ENCODE assay signal across 16 mouse cellular contexts in the genomic region with DNA sequence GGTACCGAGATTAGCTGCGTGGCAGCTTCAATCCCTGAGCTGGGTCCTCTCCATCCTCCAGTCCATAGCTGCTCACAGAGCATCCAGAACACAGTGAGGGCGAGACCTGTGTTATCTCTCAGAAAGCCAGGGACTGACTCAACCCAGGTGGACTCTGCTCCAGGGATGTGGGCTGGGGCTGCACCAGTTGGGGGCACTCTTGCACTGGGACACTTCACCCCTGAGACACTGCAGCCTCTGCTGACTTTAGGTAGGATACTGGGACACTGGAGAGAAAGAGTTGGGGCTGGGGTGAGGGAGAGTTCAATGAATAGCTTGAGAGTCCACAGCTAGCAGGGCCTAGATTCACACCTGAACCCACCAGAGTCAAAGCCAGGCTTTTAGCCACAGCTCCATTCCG.
DNase-seq lines count a peak whose midpoint lies in the region; ATAC-seq and TF ChIP-seq lines count a peak whose summit lies in the region.
"Had no signal": no experiment of that assay in that cellular context is flagged by ENCODE, and none has a peak within 500 bp of the region (broad histone marks: within the 10 kb centered on the region; RNA-seq: fewer than 3 reads in every experiment).

No protein-coding gene starts in this region.

- no peak overlapping the region for H3K4me2 ChIP-seq in kidney, embryonic 15.5 days
- no peak overlapping the region for H3K4me2 ChIP-seq in forebrain, postnatal 0 days (ENCODE audit: low read depth)
- H3K4me2 ChIP-seq: embryonic facial prominence, embryonic 15.5 days; forebrain, embryonic 15.5 days; lung, embryonic 15.5 days had no signal

- DNase-seq in kidney, postnatal 25 days, result no peak
- peak; percentile 17 for DNase-seq in thymus, postnatal 4 days
- DNase-seq in thymus, adult 2 months, result no peak
- peak; percentile 36 for DNase-seq in adrenal gland, postnatal 14 days
- no peak for DNase-seq in forebrain, postnatal 0 days
- no peak for DNase-seq in testis, postnatal 14 days (ENCODE audit: low spot score)
- DNase-seq: cerebellum, adult 8-10 months; gastrocnemius, postnatal 25 days; left cerebral cortex, postnatal 4 days; thymus, postnatal 14 days had no signal

- no peak for TF ChIP-seq POLR2A in thymus, adult 2 months (IDR thresholded peaks at IDR 0.05; ENCODE audit: control insufficient read depth, extremely low read depth, insufficient read depth, low read length, poor library complexity)

- TF ChIP-seq CTCF in thymus, adult 2 months (IDR thresholded peaks at IDR 0.05; ENCODE audit: borderline replicate concordance, control insufficient read depth, extremely low read depth, insufficient read depth, low read length, poor library complexity), result no peak
- no peak for TF ChIP-seq CTCF in forebrain, postnatal 0 days (IDR thresholded peaks at IDR 0.05; ENCODE audit: low read depth)

- ATAC-seq in kidney, embryonic 15.5 days (replicated peaks; ENCODE audit: low FRiP score), result 0 out of 2 replicates have a peak, but pooled peaks have one; percentile 30
- ATAC-seq in forebrain, postnatal 0 days, result no peak
- ATAC-seq: forebrain, embryonic 15.5 days; hindbrain, embryonic 16.5 days; midbrain, embryonic 16.5 days had no signal

- H3K27me3 ChIP-seq in kidney, embryonic 15.5 days, result no peaks in the 10 kb centered on the region
- H3K27me3 ChIP-seq in thymus, adult 2 months (ENCODE audit: control insufficient read depth, insufficient read depth, low read length), result no peaks in the 10 kb centered on the region
- H3K27me3 ChIP-seq in forebrain, postnatal 0 days (ENCODE audit: insufficient read depth, low read length), result no peaks in the 10 kb centered on the region
- H3K27me3 ChIP-seq: forebrain, embryonic 15.5 days; lung, embryonic 15.5 days had no signal

- WGBS in kidney, embryonic 15.5 days, result 66% methylated on average over 4 of the region's 4 CpGs
- 73% methylated on average over 4 of the region's 4 CpGs for WGBS in thymus, adult 2 months
- 51% methylated on average over 4 of the region's 4 CpGs for whole genome bisulfite sequencing in forebrain, postnatal 0 days

- peaks cover 21% of the 10 kb centered on the region for H3K4me1 ChIP-seq in kidney, embryonic 15.5 days
- no peaks in the 10 kb centered on the region for H3K4me1 ChIP-seq in thymus, adult 2 months (replicated peaks; ENCODE audit: control insufficient read depth, insufficient read depth, low read length)
- no peaks in the 10 kb centered on the region for H3K4me1 ChIP-seq in forebrain, postnatal 0 days (ENCODE audit: insufficient read depth)

- no peak overlapping the region for H3K27ac ChIP-seq in kidney, embryonic 15.5 days
- no peak overlapping the region for H3K27ac ChIP-seq in thymus, adult 2 months (ENCODE audit: control insufficient read depth, insufficient read depth, low read length)
- no peak overlapping the region for H3K27ac ChIP-seq in forebrain, postnatal 0 days (ENCODE audit: low read depth, low read length)
- H3K27ac ChIP-seq: embryonic facial prominence, embryonic 15.5 days; forebrain, embryonic 15.5 days; lung, embryonic 15.5 days had no signal

- H3K4me3 ChIP-seq in kidney, embryonic 15.5 days (replicated peaks), result no peak overlapping the region
- H3K4me3 ChIP-seq in thymus, adult 2 months (ENCODE audit: control insufficient read depth, insufficient read depth, low read length), result no peak overlapping the region
- no peak overlapping the region for H3K4me3 ChIP-seq in forebrain, postnatal 0 days (ENCODE audit: low read depth, low read length)
- H3K4me3 ChIP-seq: embryonic facial prominence, embryonic 15.5 days; forebrain, embryonic 15.5 days; lung, embryonic 15.5 days had no signal

- H3K36me3 ChIP-seq in kidney, embryonic 15.5 days, result no peaks in the 10 kb centered on the region
- H3K36me3 ChIP-seq in thymus, adult 2 months (ENCODE audit: control insufficient read depth, insufficient read depth, low read length), result no peaks in the 10 kb centered on the region
- H3K36me3 ChIP-seq in forebrain, postnatal 0 days (ENCODE audit: insufficient read depth), result no peaks in the 10 kb centered on the region
- H3K36me3 ChIP-seq: embryonic facial prominence, embryonic 15.5 days; forebrain, embryonic 15.5 days; lung, embryonic 15.5 days had no signal

- no peaks in the 10 kb centered on the region for H3K9me3 ChIP-seq in kidney, embryonic 15.5 days (replicated peaks)
- no peaks in the 10 kb centered on the region for H3K9me3 ChIP-seq in forebrain, postnatal 0 days (ENCODE audit: low read length)
- H3K9me3 ChIP-seq: embryonic facial prominence, embryonic 15.5 days; forebrain, embryonic 15.5 days; lung, embryonic 15.5 days had no signal

- H3K9ac ChIP-seq in kidney, embryonic 15.5 days, result no peak overlapping the region
- H3K9ac ChIP-seq in forebrain, postnatal 0 days, result no peak overlapping the region
- H3K9ac ChIP-seq: embryonic facial prominence, embryonic 15.5 days; forebrain, embryonic 15.5 days; lung, embryonic 15.5 days had no signal

Comparison
In these comparisons a context has a peak if more than half of its experiments do, and no peak if none do; other contexts are left out.
1. DNase-seq: peak in thymus, postnatal 4 days (single experiment) and adrenal gland, postnatal 14 days (single experiment); none in kidney, postnatal 25 days (0 of 2), thymus, adult 2 months (single experiment), forebrain, postnatal 0 days (single experiment) and testis, postnatal 14 days (single experiment).